Mouse (Mus musculus) mesoderm, embryonic 11.5 days (tissue): ENCODE data around the gene Fank1.
A peak's percentile ranks its signal among the peaks of the same experiment; 100 is the strongest.

ENCODE experiments used
- DNase-seq: peaks from one replicate; pipeline ENCODE4 v3.0.0-alpha.2; 2012; ENCODE audit warnings: low read depth, low spot score

Fank1 gene

DNA sequence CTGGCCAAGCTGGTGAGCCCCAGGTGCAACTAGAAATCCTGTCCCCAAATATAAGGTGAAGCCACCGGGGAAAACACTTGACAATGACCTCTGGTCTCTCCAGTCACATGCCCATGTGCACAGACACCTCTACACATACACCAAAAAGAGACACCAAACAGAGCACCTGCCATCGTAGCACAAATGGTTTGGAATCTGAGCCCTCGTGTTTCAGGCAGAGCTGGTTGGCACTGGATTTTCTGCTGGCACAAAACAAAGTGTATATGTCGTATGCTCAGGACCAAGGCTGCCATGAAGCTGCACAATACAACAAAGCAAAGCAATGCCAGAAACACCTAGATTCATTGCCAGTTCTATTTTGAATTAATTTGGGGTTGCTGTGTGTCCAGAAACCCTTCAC lies 8.6 kb upstream of the Fank1 start:
- DNase-seq: no peak

DNA sequence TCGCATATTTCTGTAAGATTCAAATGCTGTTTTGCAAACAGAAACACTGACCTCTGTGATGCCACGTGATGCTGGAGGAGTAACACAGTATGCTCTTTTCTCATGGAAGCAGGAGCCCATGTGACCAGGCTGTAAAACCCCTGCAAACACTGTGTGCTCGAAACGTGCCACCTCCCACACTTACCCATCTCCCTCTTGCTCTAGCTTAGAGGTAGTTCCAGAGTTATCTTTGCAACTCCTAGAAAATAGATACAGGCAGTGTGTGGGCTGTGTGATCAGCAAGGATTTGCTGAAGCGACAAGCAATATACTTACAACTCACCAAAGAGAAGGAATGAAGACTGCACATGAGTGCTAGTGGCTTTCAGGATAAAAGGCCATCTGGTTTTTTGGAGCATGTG lies 8.1 kb upstream of the Fank1 start:
- DNase-seq: no peak

- peak; percentile 46 for DNase-seq
These were observed 1.5 kb upstream of the Fank1 start for GRCm38 (mm10) chr7:133775179-133775578.

- DNase-seq: no peak
These were observed 650 bp upstream of the Fank1 start for GRCm38 (mm10) chr7:133775796-133776625.

- DNase-seq: no peak
These were observed 4.9 kb downstream of the Fank1 start for GRCm38 (mm10) chr7:133781583-133781982.

DNA sequence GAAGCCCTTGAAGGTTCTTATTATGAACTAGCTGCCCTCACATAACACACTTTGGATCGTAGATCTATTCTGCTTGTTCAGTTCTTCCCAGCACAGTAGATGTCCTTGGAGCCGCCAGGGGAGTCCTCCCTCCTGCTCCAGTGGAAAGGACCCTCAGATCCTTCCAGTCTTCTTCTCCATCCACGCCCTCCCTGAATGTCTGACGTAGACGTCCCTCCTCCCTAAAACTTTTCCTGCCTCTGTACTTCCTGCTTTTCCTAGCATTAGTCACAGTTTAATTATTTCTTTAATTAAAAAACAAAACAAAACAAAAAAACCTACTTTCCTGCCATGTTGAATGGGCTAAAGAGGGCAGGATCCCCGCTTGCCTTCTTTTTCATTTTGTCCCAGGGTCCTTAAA lies 5.3 kb downstream of the Fank1 start:
- DNase-seq: no peak

DNA sequence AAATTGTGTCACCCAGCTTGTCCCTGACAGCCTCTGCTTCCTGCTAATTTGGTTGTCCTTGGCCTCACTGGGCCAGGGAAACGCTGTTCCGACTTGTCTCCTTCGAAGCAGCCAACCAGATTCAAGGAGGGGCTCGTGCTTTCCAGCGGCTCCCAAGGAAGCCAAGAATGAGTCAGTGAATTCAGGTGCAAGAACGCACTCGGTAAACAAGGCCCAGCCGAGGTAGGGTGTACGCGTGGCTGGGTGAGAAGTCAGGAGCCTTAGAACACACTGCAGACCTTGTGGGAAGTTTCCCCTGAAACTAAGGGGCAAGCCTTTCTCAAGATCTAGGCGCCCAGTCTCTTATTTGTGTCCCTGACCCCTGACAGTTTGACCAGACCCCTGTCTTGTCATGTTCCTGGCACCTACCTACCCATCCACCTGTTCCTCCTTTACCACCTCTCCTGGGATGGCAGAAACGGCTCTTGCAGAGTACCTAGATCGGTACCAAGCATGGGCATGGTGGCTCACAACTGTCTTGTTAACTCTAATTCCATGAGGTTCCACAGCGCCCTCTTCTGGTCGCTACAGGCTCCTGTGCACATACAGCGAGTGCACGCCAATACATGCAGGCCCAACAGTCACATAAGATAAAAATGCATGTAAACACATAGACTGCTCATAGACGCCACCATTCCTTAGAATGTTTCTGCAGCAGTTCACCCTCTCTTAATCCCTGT lies 6.2 kb downstream of the Fank1 start, which contains the start of gene Dhx32:
Dhx32 (minus strand) TSS at position 10 of the 719 bp plus-strand sequence.
- DNase-seq: peak; percentile 83

GRCm38 (mm10) chr7:133787571-133787970 lies 10.9 kb downstream of the Fank1 start:
- DNase-seq: no peak

GRCm38 (mm10) chr7:133788147-133788546 lies 11.5 kb downstream of the Fank1 start:
- DNase-seq: no peak

DNA sequence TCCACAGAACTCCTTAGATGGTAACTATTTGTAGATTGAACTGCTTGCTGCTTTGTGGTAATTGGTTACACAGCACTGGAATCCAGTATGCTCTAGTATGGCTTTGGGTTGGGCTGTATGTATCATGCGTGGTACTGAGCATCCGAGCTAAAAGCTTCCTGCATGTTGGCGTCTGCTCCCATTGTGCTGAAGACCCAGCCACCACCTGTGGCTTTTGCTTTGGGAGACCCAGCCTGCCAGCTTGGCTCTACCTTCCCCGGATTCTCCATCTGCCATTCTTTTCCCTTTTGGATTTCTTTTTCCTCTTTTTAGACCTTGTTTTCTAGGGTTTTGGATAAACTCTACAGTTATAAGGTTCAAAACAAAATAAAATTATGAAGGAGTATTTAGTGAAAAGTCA lies 13.5 kb downstream of the Fank1 start:
- DNase-seq: no peak

- no peak for DNase-seq
These were observed 14.1 kb downstream of the Fank1 start for GRCm38 (mm10) chr7:133790608-133791229.

DNA sequence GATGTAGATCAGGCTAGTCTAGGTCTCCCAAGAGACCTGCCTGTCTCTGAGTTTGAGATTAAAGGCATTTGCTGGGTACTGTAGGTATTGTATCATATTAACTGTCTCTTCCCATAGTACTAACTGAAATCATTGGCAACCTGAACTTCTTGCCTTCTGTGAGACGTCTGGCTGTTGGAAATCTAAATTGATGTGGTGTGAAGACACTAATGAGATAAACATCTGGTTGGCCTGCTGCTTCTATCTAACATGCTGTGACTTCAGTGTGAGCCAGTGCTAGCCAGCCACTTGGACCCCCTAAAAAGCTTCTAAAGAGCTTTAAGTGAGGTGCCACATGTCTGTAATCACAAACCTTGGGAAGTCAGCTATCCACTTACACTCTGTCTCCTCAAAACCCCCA lies 16.1 kb downstream of the Fank1 start:
- no peak for DNase-seq

- no peak for DNase-seq
These were observed 16.8 kb downstream of the Fank1 start for GRCm38 (mm10) chr7:133793248-133794131.

- DNase-seq: no peak
These were observed 18.1 kb downstream of the Fank1 start for GRCm38 (mm10) chr7:133794720-133795119.

DNA sequence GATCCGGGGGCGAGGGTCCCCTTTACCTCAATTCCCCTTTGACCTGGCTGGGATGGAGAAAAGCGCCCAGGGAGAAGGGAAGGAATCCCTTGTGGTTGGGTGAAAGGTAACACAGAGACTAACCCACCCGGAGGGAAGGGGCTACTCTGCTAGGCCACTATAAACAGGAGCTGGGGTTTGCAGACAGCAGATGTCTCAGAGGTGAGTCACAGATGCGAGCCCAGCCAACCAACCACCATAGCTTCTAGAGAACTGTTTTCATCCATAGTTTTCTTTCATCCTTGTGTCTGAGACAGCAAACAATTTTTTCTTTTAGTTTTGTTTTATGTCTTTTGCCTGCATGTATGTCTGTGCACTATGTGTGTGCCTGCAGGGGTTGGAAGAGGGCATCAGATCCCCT lies 23.3 kb downstream of the Fank1 start:
- DNase-seq: no peak

DNA sequence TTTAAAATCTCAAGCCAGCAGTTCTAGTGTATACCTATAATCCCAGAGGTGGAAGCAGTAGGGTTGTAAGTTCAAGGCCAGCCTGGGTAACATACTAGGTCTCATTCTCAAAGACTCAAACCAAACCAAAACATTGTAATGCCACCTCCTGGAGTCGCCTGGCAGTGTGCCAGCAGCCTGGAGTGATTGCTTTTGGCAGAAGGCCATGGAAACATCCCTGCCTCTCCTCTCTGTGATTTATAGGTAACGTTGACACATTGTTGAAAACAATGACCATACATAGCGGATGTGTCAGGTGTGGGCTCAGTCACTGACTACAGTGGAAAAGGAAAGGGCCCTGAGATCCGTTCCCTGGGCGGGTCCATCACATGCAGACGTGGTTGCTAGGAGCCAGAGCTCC lies 25.2 kb downstream of the Fank1 start:
- peak; percentile 43 for DNase-seq

GRCm38 (mm10) chr7:133805614-133806175 lies 29.0 kb downstream of the Fank1 start:
- peak; percentile 77 for DNase-seq

GRCm38 (mm10) chr7:133812927-133813326 lies 36.3 kb downstream of the Fank1 start:
- no peak for DNase-seq

DNA sequence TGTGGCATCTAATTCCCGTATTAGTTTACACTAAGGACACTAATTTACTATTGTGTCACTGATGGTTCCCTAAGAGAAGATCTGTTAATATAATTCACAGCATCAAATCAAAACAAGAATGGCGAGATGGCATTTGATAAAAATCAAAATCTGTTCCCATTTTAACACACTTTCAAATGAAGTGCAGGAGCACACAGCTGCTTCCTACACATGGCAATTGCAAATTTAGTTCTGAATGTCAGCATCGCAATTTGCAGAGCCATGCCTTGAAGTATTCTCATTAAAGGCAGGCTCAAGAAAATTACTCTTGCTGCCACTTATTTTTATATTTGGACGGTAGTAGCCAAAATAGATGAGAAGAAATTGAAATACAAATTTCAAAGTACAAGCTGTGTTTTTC lies 36.7 kb downstream of the Fank1 start:
- DNase-seq: no peak

GRCm38 (mm10) chr7:133823751-133824150 lies 47.1 kb downstream of the Fank1 start:
- no peak for DNase-seq

GRCm38 (mm10) chr7:133824579-133824978 lies 47.9 kb downstream of the Fank1 start:
- no peak for DNase-seq
